Mouse (Mus musculus) heart, postnatal 4 days (tissue): ENCODE data around the gene Bzw1. TPM values are rescaled to one million over a fixed set of nuclear protein-coding genes. Genes with fewer than 3 reads are reported as not detected.

ENCODE experiments used
- total RNA-seq, 2 experiments: library from RNA; stranded (reverse); gene quantifications; 2 replicates each; pipeline ENCODE4 v1.2.3; 2021

Gene Bzw1
- total RNA-seq, 2 experiments from 2014 or later, result 135 to 136 TPM

Other genes with a start within 250 kb of the Bzw1 start
- gene Aox4, start 182.5 kb upstream of the Bzw1 start, total RNA-seq, result not detected
- under 1 TPM in 1 of 2 experiments, not detected in 1; 0.05 TPM for gene Aox2, start 114.6 kb upstream of the Bzw1 start, total RNA-seq
- 10 to 100 TPM; 60.7 to 61.5 TPM for gene Clk1, start 31.2 kb downstream of the Bzw1 start, total RNA-seq
- gene Nif3l1, start 52.3 kb downstream of the Bzw1 start, total RNA-seq, result 10 to 100 TPM; 13.7 to 18.4 TPM
- 10 to 100 TPM; 18.9 to 19.8 TPM for gene Ppil3, start 52.6 kb downstream of the Bzw1 start, total RNA-seq
- gene Orc2, start 112.2 kb downstream of the Bzw1 start, total RNA-seq, result 10 to 100 TPM; 16.7 to 17.7 TPM
- gene Fam126b, start 193.4 kb downstream of the Bzw1 start, total RNA-seq, result 10 to 100 TPM in 1 of 2 experiments, 1 to 10 TPM in 1; 9.9 to 11.3 TPM
- 100 to 1,000 TPM; 174 to 189 TPM for gene Ndufb3, start 193.5 kb downstream of the Bzw1 start, total RNA-seq